Mouse (Mus musculus) retina, embryonic 14.5 days (tissue): ENCODE data around the gene Cdc25b.
A peak's percentile ranks its signal among the peaks of the same experiment; 100 is the strongest.

Source experiments
- DNase-seq: peaks from one replicate; pipeline ENCODE4 v3.0.0-alpha.2; 2015; ENCODE audit warnings: low spot score

Cdc25b gene

DNA sequence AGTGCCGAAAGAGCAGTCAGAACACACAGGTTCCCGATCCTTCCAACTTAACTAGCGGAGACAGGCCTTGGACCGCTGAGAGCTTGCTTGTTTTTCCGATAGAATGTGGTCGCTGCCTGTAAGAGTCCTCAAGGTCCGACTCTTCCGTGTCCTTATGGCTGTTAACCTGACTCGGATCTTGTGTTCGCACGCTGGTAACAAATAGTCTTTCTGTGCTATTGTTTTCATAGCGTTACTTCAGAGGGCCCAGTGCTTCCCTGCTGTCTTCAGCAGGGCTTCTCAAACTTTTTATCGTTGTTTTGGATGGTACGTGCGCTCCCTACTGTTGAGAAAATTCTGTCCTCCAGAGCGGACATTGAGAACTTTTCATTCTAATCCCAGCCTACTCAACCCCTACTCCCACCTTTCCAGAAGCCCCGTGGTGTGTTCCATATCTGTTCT is 26.1 kb upstream of the Cdc25b start:
- DNase-seq, result no peak

DNA sequence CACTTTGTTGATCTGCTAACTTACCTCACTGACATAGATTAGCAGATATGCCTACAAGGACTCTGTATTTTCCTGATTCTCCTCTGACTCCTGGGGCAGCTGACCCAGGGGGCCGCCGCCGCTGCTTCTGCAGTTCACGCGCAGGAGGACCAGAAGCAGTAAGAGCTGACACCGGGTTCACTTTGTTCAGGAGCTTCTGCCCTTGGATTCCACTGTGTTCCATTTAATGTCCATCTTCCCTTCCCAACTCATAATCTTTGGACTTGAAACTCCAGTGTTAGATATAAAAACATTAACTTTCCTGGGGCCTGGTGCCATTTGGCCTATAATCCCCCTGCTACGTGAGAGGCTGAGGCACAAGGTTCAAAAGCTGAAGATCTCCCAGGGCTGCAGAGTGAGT is 22.8 kb upstream of the Cdc25b start:
- no peak for DNase-seq

DNA sequence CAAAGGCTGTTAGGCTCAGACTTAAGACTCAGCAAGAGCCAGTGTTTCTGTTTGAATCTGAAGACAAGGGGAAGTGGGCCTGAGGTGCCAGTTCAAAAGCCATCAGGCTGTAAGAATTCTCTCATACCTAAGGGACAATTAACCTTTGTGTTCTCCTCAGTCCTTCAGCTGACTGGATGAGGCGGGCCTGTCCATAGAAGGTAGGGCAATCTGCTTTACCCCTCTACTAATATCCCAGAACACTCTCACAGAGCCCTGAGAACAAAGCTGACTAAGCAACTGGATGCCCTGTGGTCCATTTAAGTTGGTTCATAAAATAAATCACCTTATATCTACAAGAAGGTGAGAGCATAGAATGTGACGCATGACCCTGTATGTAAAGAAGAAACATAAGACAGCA is 20.6 kb upstream of the Cdc25b start:
- no peak for DNase-seq

DNA sequence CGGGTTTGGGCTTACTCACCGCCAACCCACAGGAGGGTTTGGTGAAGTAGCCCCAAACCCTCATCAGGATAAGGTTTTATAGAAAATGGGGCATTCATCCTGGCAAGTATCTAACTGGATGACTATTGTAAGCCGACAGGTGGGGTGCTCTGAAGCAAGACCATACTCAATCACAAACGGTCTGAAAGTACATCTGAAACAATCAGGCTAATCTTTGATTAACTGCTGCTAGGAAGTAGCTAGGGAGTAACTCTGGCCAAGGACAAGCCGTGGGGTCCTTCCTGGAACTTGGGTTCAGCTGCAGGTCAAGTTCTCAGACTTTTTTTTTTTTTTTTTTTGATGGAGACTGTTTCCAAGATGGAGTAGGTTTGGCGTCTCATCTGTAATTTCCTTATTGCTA is 18.8 kb upstream of the Cdc25b start:
- DNase-seq, result no peak

DNA sequence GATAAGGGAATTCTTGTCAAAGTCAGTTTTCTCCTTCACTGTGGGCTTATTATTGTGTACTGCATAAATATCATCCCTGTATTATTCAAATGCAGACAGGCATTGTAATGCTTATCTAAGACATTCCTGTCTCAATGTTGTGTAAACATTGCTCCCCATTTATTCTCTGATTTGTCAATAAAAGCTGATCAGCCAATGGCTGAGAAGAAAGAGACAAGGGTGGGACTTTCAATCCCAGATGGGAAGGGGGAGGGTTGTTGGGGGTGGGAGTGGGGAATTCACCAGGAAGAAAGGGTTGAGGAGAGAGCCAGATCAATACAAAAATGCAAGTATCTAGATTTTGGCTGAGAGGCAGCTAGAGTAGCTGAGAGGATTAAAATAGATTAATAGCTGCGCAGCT is 17.8 kb upstream of the Cdc25b start:
- no peak for DNase-seq

DNA sequence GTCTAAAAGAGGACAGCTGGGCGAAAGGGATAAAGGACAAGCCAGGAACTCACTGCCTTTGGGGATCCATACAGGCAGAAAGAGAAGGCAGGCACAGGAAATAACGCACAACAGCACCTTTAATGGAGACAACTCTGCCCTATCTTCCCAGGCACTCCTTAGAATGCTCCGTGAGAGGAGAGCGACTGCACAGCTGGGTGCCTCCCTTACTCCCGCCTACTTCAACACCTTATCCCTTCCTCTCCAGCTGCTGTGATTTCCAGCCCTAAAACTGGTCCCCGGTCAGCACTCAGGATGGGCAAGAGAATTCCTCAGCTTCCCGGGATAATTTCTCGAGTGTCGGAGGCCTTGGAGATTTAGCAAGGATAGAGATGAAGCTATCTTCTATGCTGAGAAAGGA is 15.8 kb upstream of the Cdc25b start:
- no peak for DNase-seq

DNA sequence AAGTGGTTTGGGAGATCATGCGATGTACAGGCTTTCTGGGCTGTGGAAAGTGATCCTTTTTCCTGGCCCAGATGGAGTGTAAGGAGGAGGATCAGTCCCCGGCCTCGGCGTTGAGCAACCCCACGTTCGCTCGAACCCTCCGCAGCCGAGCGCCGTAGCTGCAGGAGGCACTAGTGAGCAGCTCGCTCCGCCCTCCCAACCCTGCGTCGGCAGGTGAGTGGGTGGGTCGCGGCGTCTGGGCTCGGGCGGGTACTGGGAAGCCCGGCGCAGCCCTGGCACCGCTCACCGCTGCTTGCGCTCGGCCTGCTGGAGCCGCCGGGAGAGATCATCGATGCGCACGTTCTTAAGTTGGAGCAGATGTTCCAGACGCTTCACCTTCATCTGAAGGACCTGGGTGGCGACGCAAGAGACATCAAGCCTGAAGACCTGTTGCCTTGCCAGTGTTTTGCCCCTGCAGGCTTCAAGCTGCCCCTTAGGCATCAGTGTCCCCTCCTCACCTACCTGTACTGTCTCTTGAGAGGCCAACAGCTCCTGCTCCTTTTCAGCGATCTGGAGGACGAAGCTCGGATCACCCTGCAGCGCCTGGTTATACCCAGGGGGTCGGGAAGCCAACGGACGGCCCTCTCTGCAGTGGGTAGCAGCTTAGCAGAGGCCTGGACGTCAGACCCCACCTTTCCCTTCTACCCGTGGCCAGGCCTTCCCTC is 15.2 kb upstream of the Cdc25b start:
- DNase-seq, result no peak

DNA sequence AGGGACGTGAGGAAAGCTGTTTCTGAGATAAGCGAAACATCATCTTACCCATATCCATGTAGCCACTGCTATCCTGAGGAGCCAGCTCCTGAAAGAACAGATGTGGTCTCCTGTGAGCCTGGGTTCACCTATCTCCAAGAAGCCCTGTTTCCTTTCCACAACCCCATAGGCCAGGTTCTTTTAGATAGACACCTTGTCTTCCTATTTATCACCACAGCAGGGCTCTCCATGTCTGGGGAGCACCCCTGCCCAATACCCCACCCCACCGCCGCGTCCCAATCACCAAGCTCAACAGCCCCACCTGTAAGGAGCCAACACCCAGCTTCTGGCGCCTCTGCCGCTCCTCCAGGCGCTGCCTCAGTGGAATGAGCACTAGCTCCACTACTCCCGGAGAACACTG is 14.4 kb upstream of the Cdc25b start:
- no peak for DNase-seq

DNA sequence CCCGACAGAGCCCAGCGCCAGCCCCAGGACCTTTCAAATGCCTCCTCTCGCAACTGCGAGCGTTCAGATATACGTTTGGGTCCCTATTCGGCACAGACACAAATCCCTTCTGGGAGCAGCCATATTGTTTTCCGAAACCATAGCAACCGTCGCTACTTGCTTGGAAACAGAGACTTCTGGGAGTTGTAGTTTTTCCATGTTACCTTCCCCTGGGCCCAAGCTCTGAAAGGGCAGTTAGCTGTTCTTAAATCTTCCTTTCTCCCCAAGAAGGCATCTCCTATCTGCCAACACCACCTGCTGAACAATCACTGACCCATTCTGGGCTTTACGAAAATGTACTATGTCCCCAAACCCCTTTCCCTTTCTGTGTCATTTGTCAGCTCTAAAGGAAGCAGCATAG is 12.0 kb upstream of the Cdc25b start:
- DNase-seq, result peak; percentile 87

DNA sequence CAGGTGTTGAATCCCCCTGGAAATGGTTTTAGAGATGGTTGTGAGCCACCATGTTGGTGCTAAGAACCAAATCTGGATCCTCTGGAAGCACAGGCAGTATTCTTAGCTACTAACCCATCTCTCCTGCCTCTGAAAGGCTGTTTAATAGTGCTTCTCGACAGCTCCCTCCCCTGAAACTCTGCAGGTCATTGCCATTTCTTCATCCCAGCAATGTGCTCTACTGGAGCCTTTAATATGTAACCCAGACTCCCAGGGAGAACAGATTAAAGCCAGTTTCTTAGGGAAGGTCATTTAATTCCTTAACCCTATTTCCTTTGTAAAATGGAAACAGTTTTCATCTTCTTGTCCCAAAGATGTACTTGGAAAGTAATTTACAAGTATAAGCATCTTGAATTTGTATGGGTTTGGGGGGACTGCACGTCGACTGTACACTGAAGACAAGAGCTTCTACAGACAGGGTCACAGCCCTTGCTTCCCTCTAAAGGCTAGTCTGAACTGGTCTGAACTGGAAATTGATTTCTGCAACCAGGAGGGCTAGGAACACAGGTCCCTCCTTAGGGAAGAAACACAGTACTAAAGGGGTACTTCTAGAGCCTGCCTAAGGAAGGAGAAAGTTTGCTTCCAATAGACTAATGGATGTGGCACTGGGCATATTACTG is 11.3 kb upstream of the Cdc25b start:
- peak; percentile 10 for DNase-seq

DNA sequence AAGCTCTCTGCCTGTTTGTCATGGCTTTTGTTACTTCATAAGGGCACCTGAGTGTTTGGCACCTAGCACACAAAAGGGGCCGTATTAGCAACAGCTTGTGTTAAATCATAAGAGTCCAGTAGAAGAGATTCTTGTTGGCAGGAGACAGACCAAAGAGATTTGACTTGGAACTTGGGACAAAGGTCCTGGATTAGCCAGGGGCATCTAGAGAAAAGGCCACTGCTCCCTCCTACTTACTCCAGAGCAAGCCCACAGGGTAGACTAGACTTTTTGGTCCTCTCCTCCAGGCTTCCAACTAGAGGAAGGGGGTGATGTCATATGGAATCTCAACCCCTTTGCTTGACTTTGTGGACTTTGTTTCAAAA is 10.8 kb upstream of the Cdc25b start:
- DNase-seq, result no peak

DNA sequence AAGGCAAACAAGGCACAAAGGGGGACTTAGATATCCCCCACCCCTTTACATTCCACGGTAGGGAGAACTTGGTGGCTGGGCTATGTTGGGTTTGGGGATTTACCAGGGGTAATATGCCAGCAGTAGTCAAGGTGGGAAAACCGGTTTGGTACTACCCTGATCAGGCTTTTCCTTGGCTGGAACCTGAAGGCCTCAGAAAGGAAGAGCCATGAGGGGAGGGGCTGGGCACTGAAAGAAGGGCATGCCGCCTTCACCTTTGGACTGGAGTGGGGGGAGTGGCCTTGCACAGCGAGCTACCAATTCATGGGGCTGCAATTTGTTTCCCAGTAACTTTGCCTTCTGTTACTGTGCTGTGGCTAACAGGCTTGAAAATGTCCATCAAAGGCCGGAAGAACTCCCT is 10.3 kb upstream of the Cdc25b start:
- no peak for DNase-seq

DNA sequence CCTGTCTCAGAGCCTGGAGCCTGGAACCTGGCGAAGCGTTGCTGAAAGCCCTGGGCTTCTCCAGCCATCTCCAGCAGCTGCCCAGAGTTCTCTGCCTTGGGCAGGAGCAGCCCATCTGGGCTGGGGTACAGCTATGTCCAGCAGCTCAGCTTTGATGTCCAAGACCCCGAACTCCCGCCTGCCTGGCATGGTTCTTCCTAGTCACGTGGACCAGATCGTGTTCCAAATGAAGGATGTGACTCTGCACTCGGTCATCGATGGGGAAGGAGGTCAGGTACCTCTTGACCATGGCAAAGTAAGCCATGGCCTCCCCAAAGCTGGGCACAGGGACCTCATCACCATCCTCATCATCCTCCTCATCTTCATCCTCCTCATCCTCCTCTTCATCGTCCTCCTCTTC is 8.8 kb upstream of the Cdc25b start:
- DNase-seq, result no peak

DNA sequence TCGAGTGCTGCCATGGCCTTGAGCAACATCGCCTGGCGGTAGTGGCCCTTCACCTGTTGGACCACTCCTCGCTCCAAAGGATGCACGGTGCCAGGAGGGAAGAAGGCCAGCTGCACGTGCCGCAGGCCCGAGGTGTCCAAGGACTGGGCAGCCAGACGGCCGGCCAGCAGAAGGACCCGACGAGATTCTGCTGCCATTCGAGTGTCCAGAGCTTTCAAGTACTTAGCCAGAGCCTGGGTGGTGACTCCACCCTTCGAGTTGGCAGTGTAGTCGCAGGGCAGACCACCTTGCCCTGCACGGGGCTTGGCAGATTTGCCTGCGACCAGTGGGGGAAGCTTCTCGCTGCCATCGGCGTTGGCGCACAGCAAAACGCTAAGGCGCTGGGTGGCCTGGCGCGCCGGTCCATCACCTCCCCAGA is 7.9 kb upstream of the Cdc25b start:
- peak; percentile 26 for DNase-seq

DNA sequence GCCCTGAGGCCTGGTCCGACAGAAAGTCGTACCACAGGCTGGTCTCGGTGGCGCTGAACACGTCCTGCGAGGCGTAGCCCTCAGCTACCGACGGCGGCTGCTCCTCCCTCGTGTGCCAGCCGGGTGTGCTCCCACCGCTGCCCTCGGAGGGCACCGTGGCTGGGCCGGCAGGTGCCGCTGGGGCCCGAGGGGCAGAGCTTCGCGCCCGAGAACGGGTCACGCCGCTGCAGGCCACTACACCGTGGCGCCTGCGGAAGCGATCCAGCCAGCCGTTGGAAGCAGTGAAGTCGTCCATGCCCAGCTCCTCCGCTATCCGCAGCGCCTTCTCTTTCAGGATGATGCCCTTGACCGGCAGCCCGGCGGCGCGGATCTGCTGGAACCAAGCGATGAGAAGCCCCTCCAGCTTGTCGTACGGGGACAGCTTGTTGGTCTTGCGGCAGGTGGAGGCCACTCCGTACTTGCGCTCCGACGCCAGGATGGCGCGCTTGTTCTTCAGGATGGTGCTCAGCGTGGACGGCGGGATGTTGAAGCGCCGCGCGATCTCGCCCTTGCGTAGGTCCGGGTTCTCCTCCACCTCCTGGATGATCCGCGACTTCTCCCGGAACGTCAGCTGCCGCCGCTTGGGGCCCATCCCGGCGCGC is 7.4 kb upstream of the Cdc25b start:
- DNase-seq, result peak; percentile 74

DNA sequence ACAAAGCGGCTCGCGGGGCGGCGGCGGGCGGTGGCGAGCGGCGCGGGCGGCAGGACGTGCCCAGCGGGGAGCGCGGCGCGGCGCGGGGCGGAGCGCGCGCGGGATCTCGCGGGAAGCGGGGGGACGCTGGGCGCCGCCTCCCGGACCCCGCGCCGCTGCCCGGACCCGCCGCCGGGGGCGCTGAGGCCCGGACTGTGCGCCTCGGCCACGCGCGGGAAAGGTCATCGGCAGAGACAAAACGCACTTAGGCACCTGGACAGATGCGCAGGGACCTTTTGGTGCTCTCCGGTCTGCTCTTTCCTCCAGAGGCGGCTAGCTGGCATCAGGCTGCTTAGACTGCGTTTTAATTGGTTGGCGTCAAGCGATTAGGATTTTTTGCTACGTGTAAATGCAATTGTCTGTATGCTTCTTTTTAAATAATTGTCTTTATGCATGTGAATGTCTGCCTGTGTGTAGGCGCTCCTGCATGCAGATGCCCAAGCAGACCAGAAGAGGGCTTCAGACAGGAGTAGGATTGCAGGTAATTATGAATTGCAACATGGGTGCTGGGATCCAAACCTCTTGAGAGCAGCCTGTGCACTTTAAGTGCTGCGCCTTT is 6.7 kb upstream of the Cdc25b start, which contains the start of gene Cenpb:
Cenpb (minus strand) TSS at position 78 of the 598 bp plus-strand sequence.
- peak; percentile 88 for DNase-seq

DNA sequence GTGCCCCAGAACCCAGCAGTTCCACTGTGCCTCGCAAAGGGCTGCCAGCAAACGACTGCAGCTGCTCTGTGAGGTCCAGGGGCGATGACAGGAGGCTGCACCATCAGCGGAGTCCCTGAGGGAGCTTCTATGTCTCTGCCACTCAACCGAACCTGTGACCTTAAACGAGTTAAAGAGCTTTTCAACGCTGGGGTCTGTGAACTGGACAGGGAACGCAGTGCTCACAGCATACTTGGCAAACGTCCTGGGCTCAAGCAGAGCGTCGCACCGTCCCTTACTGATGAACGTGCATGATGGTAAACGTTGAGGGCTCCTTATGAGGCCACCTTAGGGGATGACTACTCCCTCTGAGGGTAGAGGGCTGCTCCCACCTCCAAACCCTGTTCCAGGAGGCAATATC is 406 bp upstream of the Cdc25b start:
- DNase-seq, result no peak

DNA sequence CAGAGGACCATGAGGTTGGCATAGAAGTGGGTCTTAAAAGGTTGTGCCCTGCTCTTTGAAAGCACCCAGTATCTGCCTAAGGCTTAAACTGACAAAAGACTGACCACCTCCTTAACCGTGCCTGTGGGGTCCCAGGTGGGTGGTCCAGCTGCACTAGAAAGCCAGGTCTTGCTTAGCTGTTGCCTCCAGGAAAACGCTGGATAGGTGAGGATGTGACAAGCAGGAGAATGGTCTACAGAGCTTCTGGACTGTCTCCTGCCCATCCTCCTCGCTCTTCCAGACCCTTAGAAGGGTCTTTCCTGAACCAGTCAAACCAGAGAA is 813 bp downstream of the Cdc25b start:
- DNase-seq, result no peak

DNA sequence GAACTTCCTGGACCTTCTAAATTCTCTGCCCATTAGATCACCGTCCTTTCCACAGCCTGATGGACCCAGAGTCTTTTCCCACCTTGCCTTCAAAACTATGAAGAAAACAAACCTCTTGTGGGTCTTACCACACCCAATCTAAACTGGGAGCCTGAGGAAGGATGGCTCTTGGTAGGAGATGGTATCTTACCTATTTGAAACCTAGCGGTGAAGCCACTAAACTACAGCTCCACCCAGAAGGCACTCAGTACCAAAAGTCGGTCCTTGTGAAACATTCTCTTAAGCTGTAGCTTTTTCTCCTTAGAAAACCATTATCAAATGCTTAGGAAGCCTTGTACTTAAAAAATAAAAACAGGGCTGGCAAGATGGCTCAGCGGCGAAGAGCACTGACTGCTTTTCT is 1.6 kb downstream of the Cdc25b start:
- no peak for DNase-seq

DNA sequence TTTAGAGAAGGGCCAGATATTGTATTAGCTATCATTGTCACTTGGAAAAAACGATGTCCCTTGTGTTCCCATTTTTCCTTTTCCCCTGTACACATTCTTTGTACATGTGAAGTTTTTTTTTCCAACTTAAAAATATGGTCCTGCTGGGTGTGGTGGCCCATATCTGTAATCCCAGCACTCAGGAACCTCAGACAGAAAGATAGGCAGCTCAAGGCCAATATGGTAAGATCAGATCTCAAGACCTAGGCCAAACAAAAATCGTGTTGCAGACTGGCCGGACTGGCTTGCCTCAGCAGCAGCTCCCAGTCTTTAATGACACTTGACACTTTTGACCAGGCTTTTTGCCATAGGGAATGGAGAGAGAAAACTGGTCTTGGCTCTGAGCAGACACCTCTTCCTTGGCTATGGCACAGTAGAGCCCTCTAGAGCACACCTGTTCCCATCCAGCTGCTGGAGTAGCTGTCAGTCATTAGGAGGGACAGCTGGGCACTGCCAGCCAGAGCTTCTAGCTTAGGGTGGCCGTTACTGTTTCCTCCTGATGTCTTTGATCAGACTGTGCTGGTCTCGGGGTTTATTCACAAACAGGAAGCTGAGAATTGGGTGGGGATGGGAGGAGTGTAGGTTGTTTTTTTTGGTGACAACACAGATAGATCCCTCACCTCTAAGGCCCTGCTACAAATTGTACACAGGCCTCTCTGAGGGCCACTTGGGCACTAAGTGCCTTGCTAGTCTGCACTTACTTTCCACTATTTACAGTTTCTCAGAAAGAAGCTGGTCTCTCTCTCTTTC is 3.0 kb downstream of the Cdc25b start:
- peak; percentile 26 for DNase-seq

DNA sequence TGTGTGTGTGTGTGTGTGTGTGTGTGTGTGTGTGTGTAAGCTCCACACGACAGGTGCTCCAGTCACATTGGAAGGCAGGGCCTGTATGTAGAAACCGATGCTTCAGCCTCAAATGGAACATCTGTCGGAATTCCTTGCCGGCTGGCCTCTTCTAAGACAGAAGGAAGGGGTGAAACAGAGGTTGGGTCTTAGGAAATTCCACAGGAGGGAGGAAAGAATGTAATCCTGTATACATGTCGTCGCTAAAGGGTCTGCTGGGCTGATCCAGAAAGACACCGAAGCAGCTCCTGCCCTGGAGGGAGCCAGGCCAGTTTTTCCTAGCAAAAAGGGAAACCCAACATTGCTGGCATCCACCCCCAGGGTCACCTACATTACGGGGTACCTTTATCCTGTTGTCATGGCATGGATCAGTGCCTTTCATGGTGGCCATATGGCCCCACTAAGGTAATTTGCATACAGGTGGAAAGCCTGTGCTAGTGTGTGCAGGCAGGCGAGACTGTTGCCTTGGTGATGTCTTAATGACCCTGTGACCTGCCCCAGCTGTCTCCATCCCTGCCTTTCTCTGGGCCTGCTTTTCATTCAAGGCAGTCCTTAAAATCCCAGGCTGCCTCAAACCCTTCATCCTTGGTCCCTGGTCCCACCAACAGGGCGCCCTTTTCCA is 3.7 kb downstream of the Cdc25b start:
- DNase-seq, result peak; percentile 79

DNA sequence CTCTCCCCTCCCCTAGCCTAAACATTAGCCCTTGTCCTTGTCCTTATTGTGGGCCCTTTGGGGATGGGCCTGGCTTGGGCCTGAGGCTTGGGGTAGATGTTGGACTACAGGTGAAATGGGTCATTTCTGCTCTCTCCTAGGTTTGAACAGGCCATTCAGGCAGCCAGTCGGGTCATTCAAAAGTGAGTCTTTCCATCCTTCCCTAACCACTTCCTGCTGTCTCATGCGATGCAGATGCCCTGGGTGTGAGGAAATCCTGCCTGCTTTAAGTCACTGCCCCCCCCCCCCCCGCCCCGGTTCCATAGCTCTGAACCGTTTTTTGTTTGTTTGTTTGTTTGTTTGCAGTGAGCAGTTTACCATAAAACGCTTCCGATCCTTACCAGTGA is 4.2 kb downstream of the Cdc25b start:
- DNase-seq, result no peak
